Mouse (Mus musculus): ENCODE measurements at regions not wholly inside any gene's neighbourhood (a gene's known extent, or its start where the extent isn't known, plus 50 kb on each side); places are given as distances from the start of the nearest gene placed in this dataset.
"Not testable (repeated sequence)": the region's sequence is repeated elsewhere in the genome, so short reads cannot be mapped to it uniquely, and the experiment has no call there.

GRCm38 (mm10) chr10:46063831-46064230 is 486.2 kb downstream of the Hace1 start:
- no peak for ATAC-seq (replicated peaks; ENCODE audit: low FRiP score, poor library complexity, severe bottlenecking)

GRCm38 (mm10) chr10:46070766-46071165 is 493.1 kb downstream of the Hace1 start:
- no peak for ATAC-seq (replicated peaks; ENCODE audit: low FRiP score, poor library complexity, severe bottlenecking)

GRCm38 (mm10) chr10:46071220-46071619 is 493.6 kb downstream of the Hace1 start:
- ATAC-seq (replicated peaks; ENCODE audit: low FRiP score, poor library complexity, severe bottlenecking) = no peak

- no peak for ATAC-seq (replicated peaks; ENCODE audit: low FRiP score, poor library complexity, severe bottlenecking)
These were observed 494.4 kb downstream of the Hace1 start for GRCm38 (mm10) chr10:46071810-46072549.

- ATAC-seq (replicated peaks; ENCODE audit: low FRiP score, poor library complexity, severe bottlenecking) = no peak
These were observed 495.2 kb downstream of the Hace1 start for GRCm38 (mm10) chr10:46072550-46073470.

- ATAC-seq (replicated peaks; ENCODE audit: low FRiP score, poor library complexity, severe bottlenecking) = no peak
These were observed 510.1 kb downstream of the Hace1 start for GRCm38 (mm10) chr10:46087766-46088165.

GRCm38 (mm10) chr10:46100837-46101236 is 523.2 kb downstream of the Hace1 start:
- ATAC-seq (replicated peaks; ENCODE audit: low FRiP score, poor library complexity, severe bottlenecking) = no peak

- no peak for ATAC-seq (replicated peaks; ENCODE audit: low FRiP score, poor library complexity, severe bottlenecking)
These were observed 531.2 kb downstream of the Hace1 start for GRCm38 (mm10) chr10:46108810-46109209.

GRCm38 (mm10) chr10:46114631-46115130 is 537.1 kb downstream of the Hace1 start:
- ATAC-seq (replicated peaks; ENCODE audit: low FRiP score, poor library complexity, severe bottlenecking) = no peak

- not testable (repeated sequence) for ATAC-seq (replicated peaks; ENCODE audit: low FRiP score, poor library complexity, severe bottlenecking)
These were observed 544.8 kb downstream of the Hace1 start for GRCm38 (mm10) chr10:46122409-46122808.

GRCm38 (mm10) chr10:46123795-46124194 is 546.2 kb downstream of the Hace1 start:
- no peak for ATAC-seq (replicated peaks; ENCODE audit: low FRiP score, poor library complexity, severe bottlenecking)

GRCm38 (mm10) chr10:46135120-46135748 is 557.6 kb downstream of the Hace1 start:
- ATAC-seq (replicated peaks; ENCODE audit: low FRiP score, poor library complexity, severe bottlenecking) = no peak

- no peak for ATAC-seq (replicated peaks; ENCODE audit: low FRiP score, poor library complexity, severe bottlenecking)
These were observed 596.4 kb downstream of the Hace1 start for GRCm38 (mm10) chr10:46174035-46174434.

- no peak for ATAC-seq (replicated peaks; ENCODE audit: low FRiP score, poor library complexity, severe bottlenecking)
These were observed 608.3 kb downstream of the Hace1 start for GRCm38 (mm10) chr10:46185763-46186458.

GRCm38 (mm10) chr10:46194143-46194542 is 616.5 kb downstream of the Hace1 start:
- no peak for ATAC-seq (replicated peaks; ENCODE audit: low FRiP score, poor library complexity, severe bottlenecking)

GRCm38 (mm10) chr10:46226837-46227402 is 649.3 kb downstream of the Hace1 start:
- no peak for ATAC-seq (replicated peaks; ENCODE audit: low FRiP score, poor library complexity, severe bottlenecking)

- ATAC-seq (replicated peaks; ENCODE audit: low FRiP score, poor library complexity, severe bottlenecking) = no peak
These were observed 652.0 kb downstream of the Hace1 start for GRCm38 (mm10) chr10:46229608-46230007.

GRCm38 (mm10) chr10:46235581-46235980 is 658.0 kb downstream of the Hace1 start:
- ATAC-seq (replicated peaks; ENCODE audit: low FRiP score, poor library complexity, severe bottlenecking) = no peak

GRCm38 (mm10) chr10:46255575-46255974 is 677.9 kb downstream of the Hace1 start:
- ATAC-seq (replicated peaks; ENCODE audit: low FRiP score, poor library complexity, severe bottlenecking) = no peak
